Mouse (Mus musculus) spleen, adult 2 months (tissue): Measurements from ENCODE around the gene Vps26b.

Source experiments
- CTCF ChIP-seq: fragments of 200-500 bp; IDR thresholded peaks from 2 replicates; pipeline ENCODE4 v1.5.1; 2011; ENCODE audit warnings: mild to moderate bottlenecking, inconsistent platforms; ENCODE audit not compliant: insufficient read depth, insufficient read length, insufficient replicate concordance; ENCODE audit errors: extremely low read depth
- POLR2A ChIP-seq: fragments of 200-500 bp; IDR thresholded peaks from 2 replicates; pipeline ENCODE4 v1.6.1; 2011; ENCODE audit warnings: low read depth, low read length, inconsistent platforms

GRCm38 (mm10) chr9:27075812-27076211 lies 45.9 kb upstream of the Vps26b start:
- TF ChIP-seq CTCF (no peak), POLR2A (no peak)
